Mouse (Mus musculus): ENCODE measurements at regions not wholly inside any gene's neighbourhood (a gene's known extent, or its start where the extent isn't known, plus 50 kb on each side); places are given as distances from the start of the nearest gene placed in this dataset.

GRCm38 (mm10) chr14:74304483-74304882 lies 336.2 kb upstream of the Htr2a start:
- TF ChIP-seq CTCF (IDR thresholded peaks at IDR 0.05; ENCODE audit: low read depth) (no peak), EP300 (IDR thresholded peaks at IDR 0.05; ENCODE audit: low read depth) (no peak)
